Mouse (Mus musculus): ENCODE measurements around the gene Fam57b.

GRCm38 (mm10) chr7:126817595-126817994 lies 20.1 kb downstream of the Fam57b start:
- no peak for TF ChIP-seq CTCF (IDR thresholded peaks at IDR 0.05; ENCODE audit: low read depth, low read length)
- TF ChIP-seq POLR2AphosphoS5 (IDR thresholded peaks at IDR 0.05; ENCODE audit: insufficient replicate concordance, low read depth, low read length) = no peak
- TF ChIP-seq TAL1 (conservative IDR thresholded peaks at IDR 0.05; ENCODE audit: low read depth, low read length) = no peak

Data from G1E (cell line).